Mouse (Mus musculus): Measurements from ENCODE around the gene Ube2e3. TPM values are rescaled to one million over a fixed set of nuclear protein-coding genes. Genes with fewer than 3 reads are reported as not detected.

Gene Ube2e3
- polyA plus RNA-seq, 1 experiment from 2014 or later, result 294 TPM

- Histone ChIP-seq H3K9ac (peak overlapping the region; percentile 97), H3K27ac (peak overlapping the region; percentile 98), H3K4me1 (peaks cover 24% of the 10 kb centered on the region), H3K27me3 (replicated peaks) (no peaks in the 10 kb centered on the region), H3K4me2 (peak overlapping the region; percentile 61), H3K9me3 (no peaks in the 10 kb centered on the region), H3K4me3 (peak overlapping the region; percentile 87), H3K36me3 (replicated peaks) (no peaks in the 10 kb centered on the region)
- ATAC-seq (replicated peaks), result peak; percentile 74
- WGBS, result 0% methylated on average over 36 of the region's 44 CpGs
These were observed 559 bp downstream of the Ube2e3 start for GRCm38 (mm10) chr2:78868511-78868854.

DNA sequence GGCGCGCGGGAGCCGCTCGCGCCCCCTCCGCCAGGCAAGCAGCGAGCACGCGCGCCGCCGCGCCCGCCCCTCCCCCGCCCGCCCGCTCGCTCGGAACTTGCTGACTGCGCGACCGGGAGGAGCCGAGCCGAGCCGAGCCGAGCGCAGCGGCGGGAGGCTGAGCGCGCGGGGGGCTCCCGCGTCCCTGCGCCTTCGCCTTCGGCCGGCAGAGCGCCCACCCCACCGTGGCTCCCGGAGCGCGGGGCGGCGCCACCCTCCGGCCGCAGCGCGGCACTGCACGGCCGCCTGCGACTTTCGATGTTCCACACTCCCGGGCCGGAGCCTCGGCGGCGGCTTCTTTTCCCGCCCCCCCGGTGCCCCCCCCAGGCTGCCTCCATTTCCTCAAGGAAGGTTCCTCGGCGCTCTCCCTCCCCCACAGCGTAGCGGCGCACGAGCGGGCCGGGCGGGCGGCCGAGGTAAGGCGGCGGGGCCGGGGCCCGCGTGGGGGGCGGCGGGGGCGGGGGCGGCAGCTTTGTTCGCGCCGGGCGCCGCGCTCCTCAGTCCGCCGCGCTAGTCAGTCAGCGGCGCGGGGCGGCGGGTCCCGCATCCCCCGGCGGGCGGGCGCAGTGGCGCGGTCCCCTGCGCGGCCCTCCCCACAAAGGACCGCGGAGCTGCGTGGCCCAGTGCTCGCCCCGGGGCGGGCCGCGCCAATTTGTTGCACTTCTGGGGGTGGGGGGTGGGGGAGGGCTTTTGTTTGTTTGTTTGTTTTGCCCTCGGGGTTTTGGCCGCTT, 1.2 kb downstream of the Ube2e3 start:
- H3K4me3 ChIP-seq, result peak overlapping the region; percentile 87
- H3K4me1 ChIP-seq, result peaks cover 29% of the 10 kb centered on the region
- whole genome bisulfite sequencing, result under 1% methylated on average over 79 of the region's 114 CpGs
- ATAC-seq (replicated peaks), result peak; percentile 96
- no peaks in the 10 kb centered on the region for H3K9me3 ChIP-seq
- peak overlapping the region; percentile 97 for H3K9ac ChIP-seq
- no peaks in the 10 kb centered on the region for H3K36me3 ChIP-seq (replicated peaks)
- H3K27me3 ChIP-seq (replicated peaks), result no peaks in the 10 kb centered on the region
- H3K27ac ChIP-seq, result peak overlapping the region; percentile 98
- peak overlapping the region; percentile 72 for H3K4me2 ChIP-seq

DNA sequence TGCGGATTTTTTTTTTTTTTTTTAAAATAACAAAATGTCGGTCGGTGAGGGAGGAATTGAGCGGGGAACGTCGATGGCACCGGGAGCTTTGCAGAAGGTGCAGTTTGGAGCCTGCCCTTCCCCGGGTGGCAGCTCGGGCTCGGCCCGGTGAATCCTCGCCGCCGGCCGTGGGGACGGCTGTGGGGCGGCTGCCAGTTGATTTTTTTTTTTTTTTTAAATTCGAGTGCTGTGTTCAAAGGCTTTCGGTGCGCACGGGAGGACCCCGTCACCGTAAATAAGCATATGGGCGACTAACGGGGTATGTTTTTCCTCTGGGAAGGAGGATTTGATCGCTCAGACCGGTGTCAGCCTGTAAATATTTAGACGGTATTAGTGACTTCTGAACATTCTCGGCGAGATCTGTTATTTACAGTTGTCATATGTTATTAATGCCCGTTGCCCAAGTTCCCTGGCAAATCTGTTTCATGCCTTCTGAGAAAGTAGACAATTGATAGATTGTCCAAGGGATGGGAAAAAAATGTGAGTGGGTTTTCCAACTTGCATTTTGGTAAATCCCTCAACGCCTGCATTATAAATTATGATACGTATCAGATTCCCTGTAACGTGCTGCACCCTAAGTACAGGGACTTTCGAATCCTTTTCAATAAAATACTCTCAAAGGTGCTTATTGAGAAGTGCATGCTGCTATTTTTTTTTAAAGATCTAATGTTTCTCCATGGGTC, 2.0 kb downstream of the Ube2e3 start:
- ATAC-seq (replicated peaks), result no peak
- Histone ChIP-seq H3K4me3 (peak overlapping the region; percentile 87), H3K27me3 (replicated peaks) (no peaks in the 10 kb centered on the region), H3K9ac (peak overlapping the region; percentile 97), H3K9me3 (no peaks in the 10 kb centered on the region), H3K36me3 (replicated peaks) (no peaks in the 10 kb centered on the region), H3K4me2 (peak overlapping the region; percentile 72), H3K4me1 (peaks cover 33% of the 10 kb centered on the region), H3K27ac (peak overlapping the region; percentile 98)
- WGBS, result 1% methylated on average over 35 of the region's 35 CpGs

DNA sequence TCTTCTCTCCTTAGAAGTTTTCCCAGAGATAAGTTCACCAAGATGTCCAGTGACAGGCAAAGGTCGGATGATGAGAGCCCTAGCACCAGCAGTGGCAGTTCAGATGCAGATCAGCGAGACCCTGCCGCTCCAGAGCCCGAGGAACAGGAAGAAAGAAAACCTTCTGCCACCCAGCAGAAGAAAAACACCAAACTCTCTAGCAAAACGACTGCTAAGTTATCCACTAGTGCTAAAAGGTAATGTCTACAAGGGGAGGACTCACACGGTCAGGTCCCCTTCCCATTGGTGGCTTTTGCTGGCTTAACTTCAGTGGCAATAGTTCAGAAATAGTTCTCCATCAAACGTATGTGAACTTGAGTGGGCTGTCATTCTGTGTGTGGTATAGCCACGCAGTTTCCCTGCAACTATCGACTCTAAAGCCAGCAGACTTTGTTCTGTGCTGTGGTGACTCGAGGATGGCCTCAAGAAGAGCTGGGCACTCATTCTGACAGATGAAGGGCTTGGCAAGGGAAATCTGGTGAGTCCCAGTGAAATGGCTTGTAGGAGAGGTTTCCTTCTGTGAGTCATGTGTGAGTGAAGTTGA, 2.6 kb downstream of the Ube2e3 start:
- Histone ChIP-seq H3K9me3 (no peaks in the 10 kb centered on the region), H3K27ac (peak overlapping the region; percentile 98), H3K4me3 (peak overlapping the region; percentile 87), H3K4me1 (peaks cover 37% of the 10 kb centered on the region), H3K9ac (peak overlapping the region; percentile 97), H3K36me3 (replicated peaks) (no peaks in the 10 kb centered on the region), H3K27me3 (replicated peaks) (no peaks in the 10 kb centered on the region), H3K4me2 (peak overlapping the region; percentile 72)
- WGBS, result 2% methylated on average over 10 of the region's 10 CpGs
- ATAC-seq (replicated peaks), result no peak

DNA sequence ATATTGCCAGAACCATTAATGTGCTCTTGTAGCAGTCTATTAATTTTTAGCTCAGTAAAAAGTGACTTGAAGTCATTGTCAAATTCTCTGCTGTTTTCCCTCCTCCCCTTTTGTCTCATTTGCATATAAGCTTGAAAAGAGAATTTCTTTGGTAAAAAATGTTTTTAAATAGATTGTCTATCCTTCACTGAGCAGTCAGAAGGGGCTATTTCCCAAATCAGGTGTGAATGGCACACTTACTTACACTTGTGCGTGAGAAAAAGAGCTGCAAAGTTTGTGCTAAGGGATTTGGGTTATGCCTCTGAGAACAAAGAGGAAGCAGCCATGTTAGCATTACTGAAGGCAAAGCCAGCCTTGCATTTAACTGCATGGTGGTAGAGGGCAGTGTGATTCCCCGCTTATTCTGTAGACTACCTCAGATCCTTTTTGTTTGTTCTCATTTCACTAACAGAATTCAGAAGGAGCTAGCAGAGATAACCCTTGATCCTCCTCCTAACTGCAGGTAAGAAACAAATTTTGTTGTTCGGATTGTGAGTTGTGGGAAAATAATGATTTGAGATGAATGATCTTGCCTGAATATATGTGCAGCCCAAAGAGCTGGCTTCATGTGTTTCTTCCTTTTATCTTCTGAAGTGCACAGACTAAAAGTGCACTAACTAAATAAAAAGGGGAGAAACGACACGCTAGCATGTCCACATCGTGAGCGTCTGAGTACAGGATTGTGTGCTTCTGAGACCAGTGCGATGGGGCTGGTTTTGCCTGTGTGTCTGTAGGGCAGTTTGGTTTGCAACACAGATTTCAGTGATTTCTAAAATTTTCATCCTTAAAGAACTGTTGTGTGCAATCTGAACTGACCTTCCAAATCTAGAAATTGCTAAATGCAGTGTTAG, 4.3 kb downstream of the Ube2e3 start:
- Histone ChIP-seq H3K9me3 (no peaks in the 10 kb centered on the region), H3K4me2 (peak overlapping the region; percentile 72), H3K4me3 (peak overlapping the region; percentile 87), H3K27me3 (replicated peaks) (no peaks in the 10 kb centered on the region), H3K27ac (peak overlapping the region; percentile 71), H3K9ac (peak overlapping the region; percentile 55), H3K4me1 (peaks cover 48% of the 10 kb centered on the region), H3K36me3 (replicated peaks) (no peaks in the 10 kb centered on the region)
- ATAC-seq (replicated peaks), result peak; percentile 32; the same call in 1 of the 2 replicates
- 7% methylated on average over 8 of the region's 8 CpGs for whole genome bisulfite sequencing

DNA sequence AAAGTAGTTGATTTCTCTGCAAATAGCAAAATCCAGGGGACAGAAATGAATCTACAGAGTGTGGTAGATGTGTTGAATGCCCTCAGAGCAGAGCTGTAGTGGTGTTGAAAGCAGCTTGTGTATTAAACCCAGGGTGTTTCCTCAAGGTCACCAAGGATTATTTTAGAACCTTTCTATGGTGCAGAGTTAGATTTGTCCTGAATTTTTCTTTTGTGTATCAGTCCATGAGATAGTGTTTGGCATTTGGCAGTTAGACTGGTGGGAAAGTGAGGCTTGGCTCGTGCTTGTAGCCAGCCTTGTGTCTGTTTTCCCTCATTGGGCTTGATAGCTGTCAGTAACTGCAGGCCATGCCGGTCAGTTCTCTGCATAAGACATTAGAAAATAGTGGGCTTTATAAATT, 6.0 kb downstream of the Ube2e3 start:
- Histone ChIP-seq H3K4me1 (peaks cover 53% of the 10 kb centered on the region), H3K9ac (no peak overlapping the region), H3K27ac (no peak overlapping the region), H3K9me3 (no peaks in the 10 kb centered on the region), H3K36me3 (replicated peaks) (no peaks in the 10 kb centered on the region), H3K27me3 (replicated peaks) (no peaks in the 10 kb centered on the region), H3K4me2 (peak overlapping the region; percentile 49), H3K4me3 (peak overlapping the region; percentile 27)
- 23% methylated on average over 2 of the region's 2 CpGs for WGBS
- ATAC-seq (replicated peaks), result no peak

DNA sequence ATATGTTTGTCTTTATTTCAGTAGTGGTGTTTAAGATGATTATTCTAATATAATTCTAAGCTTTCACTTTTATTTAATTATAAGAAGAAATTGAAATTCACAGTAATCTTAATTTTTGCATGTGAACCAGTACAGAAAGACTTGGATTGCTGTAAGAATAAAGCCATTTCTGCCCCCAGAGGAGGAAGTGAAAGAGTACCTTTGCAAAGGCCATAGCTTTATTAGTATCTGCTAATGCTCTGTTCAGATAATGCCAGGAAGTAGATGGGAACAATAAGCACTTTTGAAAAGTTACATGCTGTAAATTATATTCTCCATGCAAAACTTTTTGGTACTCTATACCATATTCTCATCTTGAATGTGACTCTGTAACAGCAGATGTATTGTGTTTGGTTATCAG, 8.1 kb downstream of the Ube2e3 start:
- Histone ChIP-seq H3K9ac (no peak overlapping the region), H3K4me3 (no peak overlapping the region), H3K27me3 (replicated peaks) (no peaks in the 10 kb centered on the region), H3K36me3 (replicated peaks) (no peaks in the 10 kb centered on the region), H3K9me3 (no peaks in the 10 kb centered on the region), H3K4me2 (no peak overlapping the region), H3K27ac (no peak overlapping the region), H3K4me1 (peaks cover 51% of the 10 kb centered on the region)
- no peak for ATAC-seq (replicated peaks)

DNA sequence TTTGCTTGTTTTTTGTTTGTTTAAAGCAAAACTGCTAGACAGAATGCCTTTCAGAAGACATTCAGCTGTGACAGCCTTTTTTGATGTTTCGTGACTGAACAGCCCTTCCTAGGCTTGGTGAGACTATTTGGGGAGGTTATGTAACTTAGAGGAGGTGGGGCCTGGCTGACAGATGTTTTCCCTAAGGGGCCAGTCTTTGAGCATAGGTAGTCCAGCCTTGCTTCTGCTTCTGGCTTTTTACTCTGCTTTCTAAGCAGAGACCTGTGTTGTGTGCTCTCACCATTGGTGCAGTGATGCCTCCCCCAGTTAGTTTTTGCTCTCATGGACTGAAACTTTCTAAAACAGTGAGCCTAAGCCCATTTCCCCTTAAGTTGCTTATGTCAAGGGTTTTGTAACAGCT, 14.1 kb downstream of the Ube2e3 start:
- Histone ChIP-seq H3K9me3 (no peaks in the 10 kb centered on the region), H3K4me3 (no peak overlapping the region), H3K27ac (no peak overlapping the region), H3K4me2 (no peak overlapping the region), H3K27me3 (replicated peaks) (no peaks in the 10 kb centered on the region), H3K4me1 (peaks cover 19% of the 10 kb centered on the region; the same call in 1 of the 2 replicates), H3K36me3 (replicated peaks) (no peaks in the 10 kb centered on the region), H3K9ac (no peak overlapping the region)
- ATAC-seq (replicated peaks), result no peak
- WGBS, result 73% methylated on average over 1 of the region's 1 CpGs

DNA sequence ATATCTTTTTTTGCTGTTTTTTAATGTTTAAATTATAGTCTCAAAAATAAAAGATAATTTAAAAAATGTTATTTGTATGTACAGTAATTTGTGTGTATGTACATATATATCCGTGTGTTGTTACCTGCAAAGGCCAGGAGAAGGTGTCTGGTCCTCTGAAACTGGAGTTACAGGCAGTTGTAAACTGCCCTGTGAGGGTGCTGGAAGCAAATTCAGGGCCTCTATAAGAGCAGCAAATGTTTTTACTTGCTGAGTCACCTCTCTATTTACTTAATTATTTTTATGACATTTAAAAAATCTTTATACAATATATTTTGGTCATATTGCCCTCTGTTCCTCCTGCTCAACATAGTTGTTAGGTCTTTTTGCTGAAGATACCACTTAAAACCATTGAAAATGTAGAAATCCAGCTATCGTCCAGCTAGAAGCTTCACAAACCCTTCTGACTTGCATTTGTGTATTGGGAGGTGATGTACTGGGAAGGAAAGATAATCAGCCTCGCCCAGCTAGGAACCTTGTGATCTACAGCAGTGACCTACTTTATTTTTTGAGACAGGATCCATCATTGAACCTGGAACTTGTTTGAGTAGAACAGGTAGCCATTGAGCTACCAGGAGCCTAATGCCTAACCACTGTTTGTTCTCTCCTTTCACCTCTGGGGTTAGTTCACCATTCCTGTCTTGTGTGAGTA, 15.0 kb downstream of the Ube2e3 start:
- Histone ChIP-seq H3K9me3 (no peaks in the 10 kb centered on the region), H3K36me3 (replicated peaks) (no peaks in the 10 kb centered on the region), H3K9ac (no peak overlapping the region), H3K4me3 (no peak overlapping the region), H3K27me3 (replicated peaks) (no peaks in the 10 kb centered on the region), H3K4me1 (0 out of 2 replicates have a peak, but pooled peaks cover 16% of the 10 kb centered on the region), H3K4me2 (no peak overlapping the region), H3K27ac (no peak overlapping the region)
- ATAC-seq (replicated peaks), result no peak
- 93% methylated on average over 3 of the region's 3 CpGs for WGBS

GRCm38 (mm10) chr2:78886446-78886845, 18.5 kb downstream of the Ube2e3 start:
- Histone ChIP-seq H3K27me3 (replicated peaks) (no peaks in the 10 kb centered on the region), H3K4me2 (no peak overlapping the region), H3K27ac (no peak overlapping the region), H3K4me1 (peaks cover 18% of the 10 kb centered on the region; the same call in 1 of the 2 replicates), H3K36me3 (replicated peaks) (no peaks in the 10 kb centered on the region), H3K9me3 (no peaks in the 10 kb centered on the region), H3K9ac (no peak overlapping the region), H3K4me3 (no peak overlapping the region)
- no peak for ATAC-seq (replicated peaks)
- 66% methylated on average over 2 of the region's 2 CpGs for WGBS

GRCm38 (mm10) chr2:78888190-78888589, 20.3 kb downstream of the Ube2e3 start:
- H3K9ac ChIP-seq, result no peak overlapping the region
- 35% methylated on average over 3 of the region's 3 CpGs for WGBS
- no peak for ATAC-seq (replicated peaks)
- H3K27ac ChIP-seq, result no peak overlapping the region
- no peak overlapping the region for H3K4me3 ChIP-seq
- no peaks in the 10 kb centered on the region for H3K27me3 ChIP-seq (replicated peaks)
- H3K9me3 ChIP-seq, result no peaks in the 10 kb centered on the region
- peaks cover 18% of the 10 kb centered on the region; the same call in 1 of the 2 replicates for H3K4me1 ChIP-seq
- H3K4me2 ChIP-seq, result no peak overlapping the region
- H3K36me3 ChIP-seq (replicated peaks), result no peaks in the 10 kb centered on the region
